Mouse (Mus musculus) kidney, postnatal 0 days (tissue): ENCODE measurements around the gene Cep250. TPM values are rescaled to one million over a fixed set of nuclear protein-coding genes. Genes with fewer than 3 reads are reported as not detected.

Source experiments
- ATAC-seq: fragments of 200-750 bp; cut with Nextera tagmentation; replicated peaks from 2 replicates; pipeline ENCODE4 v1.8.0; 2017; ENCODE audit warnings: low read depth, moderate number of reproducible peaks, moderate TSS enrichment, moderate library complexity; ENCODE audit not compliant: low FRiP score
- DNase-seq: peaks from one replicate; pipeline ENCODE4 v3.0.0-alpha.2; 2016; ENCODE audit warnings: low spot score
- H3K27ac ChIP-seq: fragments of 300-500 bp; sonication (generic); 2 replicates; pipeline ENCODE4 v1.5.1; 2014; ENCODE audit warnings: mild to moderate bottlenecking
- H3K27me3 ChIP-seq: fragments of 300-500 bp; sonication (generic); 2 replicates; pipeline ENCODE4 v1.6.1; 2014; ENCODE audit warnings: low read length, mixed read lengths; ENCODE audit not compliant: insufficient read depth
- H3K36me3 ChIP-seq: fragments of 300-500 bp; sonication (generic); 2 replicates; pipeline ENCODE4 v1.6.1; 2014; ENCODE audit warnings: low read length, mixed read lengths; ENCODE audit not compliant: insufficient read depth
- H3K4me1 ChIP-seq: fragments of 300-500 bp; sonication (generic); replicated peaks from 2 replicates; pipeline ENCODE4 v1.6.1; 2014; ENCODE audit warnings: antibody characterized with exemption, low read length, mixed read lengths; ENCODE audit not compliant: insufficient read depth
- H3K4me2 ChIP-seq: fragments of 300-500 bp; sonication (generic); 2 replicates; pipeline ENCODE4 v1.6.1; 2014; ENCODE audit warnings: mild to moderate bottlenecking, low read length, moderate library complexity, mixed read lengths
- H3K4me3 ChIP-seq: fragments of 300-500 bp; sonication (generic); replicated peaks from 2 replicates; pipeline ENCODE4 v1.5.1; 2014; ENCODE audit warnings: low read depth, low read length
- H3K9ac ChIP-seq: fragments of 300-500 bp; sonication (generic); 2 replicates; pipeline ENCODE4 v1.6.1; 2014; ENCODE audit warnings: low read depth, low read length
- H3K9me3 ChIP-seq: fragments of 300-500 bp; sonication (generic); replicated peaks from 2 replicates; pipeline ENCODE4 v1.6.1; 2016; ENCODE audit warnings: low read length, inconsistent platforms, mixed read lengths
- CTCF ChIP-seq: IDR thresholded peaks from 2 replicates; pipeline ENCODE4 v1.5.1; 2016; ENCODE audit warnings: antibody characterized with exemption, low read depth, mild to moderate bottlenecking, moderate library complexity
- WGBS: fragments of 180-500 bp; shearing (Covaris S2); extraction: QIAGEN DNeasy Blood & Tissue Kit; methylation state at CpG from one replicate; pipeline ENCODE4 v1.1.7; 2014; 5-methylcytosine and 5-hydroxymethylcytosine counted together
- polyA plus RNA-seq: library from polyadenylated mRNA; unstranded; fragments of >200 nt; fragmentation: Nextera tagmentation; extraction: Ambion mirVana; gene quantifications from 2 replicates; pipeline ENCODE4 v1.2.1, GENCODE M21; 2015

Gene Cep250
- polyA plus RNA-seq, 1 experiment from 2014 or later = 10.1 TPM

DNA sequence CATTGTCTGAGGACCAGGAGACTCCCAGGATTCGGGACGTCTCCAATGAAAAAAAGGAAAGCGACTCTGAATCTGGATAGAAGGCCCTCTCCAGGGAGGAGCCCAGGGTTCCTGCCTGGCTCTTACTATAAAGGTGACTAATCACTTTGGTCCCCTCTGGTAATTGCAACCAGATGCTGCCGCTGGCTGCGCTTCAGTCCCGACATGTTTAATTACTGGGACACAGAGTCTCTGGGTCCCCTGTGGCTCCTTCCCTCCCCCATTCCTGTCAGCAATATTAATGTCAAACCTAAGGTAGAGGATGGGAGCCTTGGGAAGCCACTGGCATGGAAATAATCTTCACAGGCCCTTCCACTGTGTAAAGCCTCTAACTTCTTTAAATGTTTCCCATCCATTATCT, 6.9 kb upstream of the Cep250 start:
- H3K4me1 ChIP-seq = no peaks in the 10 kb centered on the region

DNA sequence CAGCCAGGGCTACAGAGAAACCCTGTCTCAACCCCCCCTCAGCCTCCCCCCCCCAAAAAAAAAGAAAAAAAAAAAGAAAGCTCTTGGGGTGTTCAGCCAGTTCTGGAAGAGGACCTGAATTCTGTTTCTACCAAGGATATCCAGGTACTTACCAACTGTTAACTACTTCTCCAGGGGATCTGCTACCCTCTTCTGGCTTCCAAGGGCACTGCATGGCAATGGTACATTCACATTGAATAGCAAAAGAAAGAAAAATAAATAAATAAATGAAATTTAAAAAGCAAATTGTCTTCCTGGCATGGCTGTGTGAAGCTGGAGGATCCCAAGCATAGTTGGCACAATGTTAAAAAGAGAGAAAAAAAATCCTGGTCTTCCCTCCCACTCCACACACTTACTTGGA, 4.3 kb upstream of the Cep250 start:
- Histone ChIP-seq H3K4me3 (no peak overlapping the region), H3K27me3 (no peaks in the 10 kb centered on the region), H3K4me2 (no peak overlapping the region), H3K36me3 (no peaks in the 10 kb centered on the region), H3K27ac (no peak overlapping the region), H3K9me3 (no peaks in the 10 kb centered on the region), H3K4me1 (no peaks in the 10 kb centered on the region), H3K9ac (no peak overlapping the region)
- ATAC-seq = no peak
- DNase-seq = peak; percentile 86
- TF ChIP-seq CTCF = peak; percentile 81

More for the DNA sequence above, 6.9 kb upstream of the Cep250 start:
- DNase-seq (no peak), ATAC-seq (no peak)
- H3K4me3 ChIP-seq = no peak overlapping the region
- no peak overlapping the region for H3K4me2 ChIP-seq
- no peak overlapping the region for H3K9ac ChIP-seq
- H3K36me3 ChIP-seq = no peaks in the 10 kb centered on the region
- WGBS = 22% methylated on average over 6 of the region's 6 CpGs
- TF ChIP-seq CTCF = no peak
- no peaks in the 10 kb centered on the region for H3K27me3 ChIP-seq
- no peak overlapping the region for H3K27ac ChIP-seq
- no peaks in the 10 kb centered on the region for H3K9me3 ChIP-seq

DNA sequence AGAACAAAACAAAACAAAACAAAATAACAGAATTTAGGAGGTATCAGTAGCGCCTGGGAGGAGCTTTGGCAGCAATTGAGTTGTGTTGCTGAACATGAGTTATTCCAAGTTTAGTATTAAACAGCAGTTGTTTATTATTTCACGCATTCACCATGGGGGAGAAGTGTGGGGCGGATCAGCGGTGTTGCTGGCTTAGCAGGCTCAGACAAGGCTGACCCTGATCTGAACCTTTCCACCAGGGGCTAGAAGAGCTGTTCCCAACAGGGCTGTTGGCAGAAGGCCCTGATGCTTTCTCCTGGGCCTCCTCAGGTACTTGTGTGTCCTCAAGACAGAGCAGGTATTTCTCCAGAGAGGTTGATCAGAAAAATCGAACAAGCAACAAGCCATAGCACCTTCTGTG, 3.7 kb downstream of the Cep250 start:
- no peak for ATAC-seq
- WGBS = 70% methylated on average over 5 of the region's 5 CpGs

DNA sequence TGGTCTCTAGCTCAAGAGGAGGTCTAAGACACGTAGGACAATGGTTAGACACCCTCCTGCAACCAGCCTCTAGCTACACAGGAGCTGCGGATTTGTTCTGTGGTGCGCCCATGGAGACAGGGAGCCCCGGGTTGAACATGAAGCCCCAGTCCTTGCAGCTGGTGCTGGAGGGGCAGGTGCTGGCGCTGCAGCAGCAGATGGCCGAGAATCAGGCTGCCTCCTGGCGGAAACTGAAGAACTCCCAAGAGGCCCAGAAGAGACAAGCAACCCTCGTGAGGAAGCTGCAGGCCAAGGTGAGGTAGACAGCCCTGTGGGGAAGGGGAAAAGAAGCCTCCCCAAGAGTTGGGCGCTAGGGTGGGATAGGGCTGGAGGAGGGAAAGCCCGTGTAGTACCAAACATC, 5.6 kb downstream of the Cep250 start:
- H3K4me2 ChIP-seq = no peak overlapping the region
- peaks cover 37% of the 10 kb centered on the region for H3K36me3 ChIP-seq

More for the DNA sequence above, 3.7 kb downstream of the Cep250 start:
- no peak overlapping the region for H3K4me2 ChIP-seq
- no peak overlapping the region for H3K27ac ChIP-seq
- no peak overlapping the region for H3K4me3 ChIP-seq
- TF ChIP-seq CTCF = no peak
- H3K9ac ChIP-seq = no peak overlapping the region
- H3K27me3 ChIP-seq = no peaks in the 10 kb centered on the region
- DNase-seq = no peak
- H3K4me1 ChIP-seq = no peaks in the 10 kb centered on the region; the same call in 1 of the 2 replicates
- peaks cover 25% of the 10 kb centered on the region for H3K36me3 ChIP-seq
- no peaks in the 10 kb centered on the region for H3K9me3 ChIP-seq

DNA sequence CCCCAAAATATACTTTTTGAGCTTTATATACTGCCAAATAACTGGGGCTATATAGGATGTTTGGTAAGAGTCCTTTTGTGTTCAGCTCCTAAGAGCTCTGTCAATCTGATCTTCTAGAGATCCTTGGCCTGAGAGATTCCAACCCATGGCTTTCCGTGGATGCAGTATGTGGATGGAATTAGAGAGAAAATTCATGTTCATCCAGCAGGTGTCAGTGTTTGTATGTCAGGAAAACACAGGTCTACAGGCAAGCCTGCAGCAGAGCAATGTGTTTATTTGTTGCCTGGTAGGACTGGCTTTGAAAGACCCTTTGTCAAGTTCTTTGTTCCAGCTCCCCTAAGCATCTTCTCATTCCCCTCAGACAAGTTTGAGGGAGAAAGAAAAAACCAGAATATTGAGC, 6.7 kb downstream of the Cep250 start:
- DNase-seq (peak; percentile 65), ATAC-seq (no peak)
- 25% methylated on average over 1 of the region's 1 CpGs for WGBS
- Histone ChIP-seq H3K4me2 (no peak overlapping the region), H3K36me3 (peaks cover 48% of the 10 kb centered on the region), H3K4me3 (no peak overlapping the region), H3K9me3 (no peaks in the 10 kb centered on the region), H3K27me3 (no peaks in the 10 kb centered on the region), H3K27ac (no peak overlapping the region), H3K9ac (no peak overlapping the region), H3K4me1 (no peaks in the 10 kb centered on the region)
- TF ChIP-seq CTCF = peak; percentile 70

More for the DNA sequence above, 5.6 kb downstream of the Cep250 start:
- Histone ChIP-seq H3K4me1 (no peaks in the 10 kb centered on the region; the same call in 1 of the 2 replicates), H3K27me3 (no peaks in the 10 kb centered on the region), H3K9ac (no peak overlapping the region), H3K4me3 (no peak overlapping the region), H3K27ac (no peak overlapping the region), H3K9me3 (no peaks in the 10 kb centered on the region)
- DNase-seq (no peak), ATAC-seq (no peak)
- TF ChIP-seq CTCF = no peak
- 86% methylated on average over 10 of the region's 10 CpGs for WGBS

DNA sequence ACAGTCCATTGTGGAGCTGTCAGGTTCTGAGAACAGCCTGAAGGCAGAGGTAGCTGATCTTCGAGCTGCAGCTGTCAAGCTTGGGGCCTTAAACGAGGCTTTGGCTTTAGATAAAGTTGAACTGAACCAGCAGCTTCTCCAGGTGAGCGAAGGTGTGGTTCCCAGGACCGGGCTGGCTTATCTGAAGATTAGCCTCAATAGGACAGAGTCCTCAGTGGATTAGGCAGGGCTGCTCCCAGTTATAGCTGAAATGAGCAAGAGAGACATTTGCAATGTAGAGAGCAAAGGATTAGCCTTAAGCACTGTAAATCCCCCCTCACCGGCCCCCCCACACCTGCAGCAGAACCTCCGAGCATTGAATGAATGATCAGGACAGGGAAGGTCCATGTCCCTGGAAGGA, 17.1 kb downstream of the Cep250 start:
- no peak for TF ChIP-seq CTCF
- H3K36me3 ChIP-seq = peaks cover 67% of the 10 kb centered on the region
- H3K4me3 ChIP-seq = no peak overlapping the region
- no peak for ATAC-seq
- WGBS = 87% methylated on average over 6 of the region's 6 CpGs
- no peaks in the 10 kb centered on the region for H3K27me3 ChIP-seq
- no peaks in the 10 kb centered on the region for H3K9me3 ChIP-seq
- no peak overlapping the region for H3K27ac ChIP-seq
- no peak for DNase-seq
- no peaks in the 10 kb centered on the region for H3K4me1 ChIP-seq
- no peak overlapping the region for H3K4me2 ChIP-seq
- H3K9ac ChIP-seq = no peak overlapping the region

DNA sequence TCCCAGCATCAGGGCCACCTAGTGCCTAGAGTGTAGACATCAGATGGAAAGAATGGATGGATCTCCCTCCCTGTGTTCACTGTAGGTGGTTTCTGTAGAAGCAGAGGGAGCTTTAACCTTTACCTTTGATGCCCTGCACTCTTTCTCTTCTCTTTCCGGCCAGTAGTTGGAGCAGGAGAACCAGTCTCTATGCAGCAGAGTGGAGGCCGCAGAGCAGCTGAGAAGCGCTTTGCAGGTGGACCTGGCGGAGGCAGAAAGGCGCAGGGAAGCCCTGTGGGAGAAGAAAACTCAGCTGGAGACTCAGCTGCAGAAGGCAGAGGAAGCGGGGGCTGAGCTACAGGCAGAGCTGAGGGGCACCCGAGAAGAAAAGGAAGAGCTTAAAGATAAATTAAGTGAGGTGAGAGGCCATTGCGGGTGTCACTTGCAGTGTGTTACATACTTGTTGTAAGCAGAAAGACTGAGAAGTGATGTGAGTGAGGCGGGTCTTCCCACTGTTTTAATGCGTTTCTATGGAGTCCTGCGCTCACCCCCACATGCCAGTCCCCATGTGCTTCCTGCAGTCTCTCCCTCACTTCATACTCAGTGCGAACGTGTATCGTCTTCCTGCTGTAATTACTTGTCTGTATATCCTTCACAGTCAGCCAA, 18.0 kb downstream of the Cep250 start:
- no peaks in the 10 kb centered on the region for H3K27me3 ChIP-seq
- H3K36me3 ChIP-seq = peaks cover 61% of the 10 kb centered on the region
- H3K9me3 ChIP-seq = no peaks in the 10 kb centered on the region
- no peak for ATAC-seq
- no peak for DNase-seq
- H3K4me1 ChIP-seq = no peaks in the 10 kb centered on the region
- no peak overlapping the region for H3K27ac ChIP-seq
- peak; percentile 41 for TF ChIP-seq CTCF
- no peak overlapping the region for H3K4me2 ChIP-seq
- no peak overlapping the region for H3K4me3 ChIP-seq
- no peak overlapping the region for H3K9ac ChIP-seq
- WGBS = 78% methylated on average over 14 of the region's 14 CpGs
